ENCODE assay signal across 22 mouse cellular contexts in genomic region chr14:31011588-31011987, GRCm38 (mm10). TPM values are rescaled to one million over a fixed set of nuclear protein-coding genes. Genes with fewer than 3 reads are reported as not detected.
A peak's percentile ranks its signal among the peaks of the same experiment; 100 is the strongest.
DNase-seq lines count a peak whose midpoint lies in the region; TF ChIP-seq lines count a peak whose summit lies in the region.
"Had no signal": no experiment of that assay in that cellular context is flagged by ENCODE, and none has a peak within 500 bp of the region (broad histone marks: within the 10 kb centered on the region; RNA-seq: fewer than 3 reads in every experiment).

No protein-coding gene starts in this region.

- H3K9ac ChIP-seq in CH12.LX (ENCODE audit: insufficient read depth, low read depth): no peak overlapping the region
- H3K9ac ChIP-seq: forebrain, embryonic 13.5 days; heart, embryonic 13.5 days; hindbrain, embryonic 12.5 days; hindbrain, embryonic 15.5 days had no signal

- H3K36me3 ChIP-seq in CH12.LX (replicated peaks in 1 of 2; ENCODE audit: control insufficient read depth in 1 of 2, insufficient read depth in 1 of 2, low read length in 1 of 2): peaks cover 60 to 88% of the 10 kb centered on the region in 2 experiments
- H3K36me3 ChIP-seq in heart, embryonic 10.5 days: peaks cover 95% of the 10 kb centered on the region

- no peaks in the 10 kb centered on the region for H3K9me3 ChIP-seq in CH12.LX (replicated peaks; ENCODE audit: low read length)
- no peaks in the 10 kb centered on the region for H3K9me3 ChIP-seq in heart, embryonic 10.5 days
- H3K9me3 ChIP-seq: forebrain, embryonic 10.5 days; forebrain, embryonic 13.5 days; heart, embryonic 13.5 days; hindbrain, embryonic 12.5 days; hindbrain, embryonic 15.5 days had no signal

- TF ChIP-seq POLR2A in CH12.LX (IDR thresholded peaks at IDR 0.05; ENCODE audit: low read depth, low read length): peak; percentile 42; the same call in 1 of the 2 replicates

- WGBS in heart, embryonic 10.5 days: 90% methylated on average over 3 of the region's 3 CpGs

- no peak for TF ChIP-seq RAD21 in CH12.LX (IDR thresholded peaks at IDR 0.05; ENCODE audit: low read depth, low read length)

- in situ Hi-C loops in CH12.LX (cut with MboI; ENCODE audit: low pct_ligation_motif_present, low pct_unique_long_range_greater_than_20kb, low sequenced_read_pairs): no loop called here

- H3K27ac ChIP-seq in CH12.LX (ENCODE audit: insufficient read depth, low read depth): no peak overlapping the region
- no peak overlapping the region for H3K27ac ChIP-seq in heart, embryonic 10.5 days
- H3K27ac ChIP-seq: forebrain, embryonic 10.5 days; forebrain, embryonic 13.5 days; heart, embryonic 13.5 days; hindbrain, embryonic 12.5 days; hindbrain, embryonic 15.5 days had no signal

- no peak overlapping the region for H3K4me3 ChIP-seq in CH12.LX (replicated peaks in 1 of 3; ENCODE audit: low read depth in 2 of 3, low read length in 2 of 3, poor library complexity in 1 of 3)
- no peak overlapping the region for H3K4me3 ChIP-seq in heart, embryonic 10.5 days
- H3K4me3 ChIP-seq: forebrain, embryonic 10.5 days; forebrain, embryonic 13.5 days; heart, embryonic 13.5 days; hindbrain, embryonic 12.5 days; hindbrain, embryonic 15.5 days had no signal

- DNase-seq in layer of hippocampus, adult 9-11 months: peak; percentile 24
- DNase-seq in layer of hippocampus, postnatal 10 days (ENCODE audit: low spot score in 2 of 2): no peak
- DNase-seq in 416B (ENCODE audit: low read depth): peak; percentile 39
- DNase-seq in CH12.LX (ENCODE audit: extremely low read depth): no peak
- DNase-seq in brain, adult 2 months (ENCODE audit: low read depth, low spot score): peak; percentile 50
- no peak for DNase-seq in retina, postnatal 1 day
- DNase-seq in heart, embryonic 10.5 days (ENCODE audit: low spot score): no peak
- DNase-seq: adrenal gland, adult 8-10 months; adrenal gland, postnatal 25 days; cerebellum, adult 18-20 months; cerebellum, adult 9-10 months; cerebellum, postnatal 25 days; embryo, embryonic 11 days; gastrocnemius, postnatal 25 days; heart, adult 18-20 months; heart, postnatal 14 days; heart, postnatal 4 days had no signal

- no peak for TF ChIP-seq CTCF in CH12.LX (conservative IDR thresholded peaks at IDR 0.05 in 1 of 2, IDR thresholded peaks at IDR 0.05 in 1 of 2; ENCODE audit: low read depth in 2 of 2, low read length in 2 of 2)

- TF ChIP-seq EP300 in CH12.LX (IDR thresholded peaks at IDR 0.05; ENCODE audit: low read length): no peak

- peaks cover 20% of the 10 kb centered on the region for H3K79me2 ChIP-seq in CH12.LX (replicated peaks; ENCODE audit: control insufficient read depth, extremely low read depth, insufficient read depth, poor library complexity, severe bottlenecking)

- H3K4me2 ChIP-seq in CH12.LX (ENCODE audit: insufficient read depth, low read depth, poor library complexity, severe bottlenecking): no peak overlapping the region
- H3K4me2 ChIP-seq: forebrain, embryonic 13.5 days; heart, embryonic 13.5 days; hindbrain, embryonic 12.5 days; hindbrain, embryonic 15.5 days had no signal

- dilution Hi-C loops in CH12.LX (cut with MboI; ENCODE audit: extremely low pct_ligation_motif_present, extremely low pct_unique_long_range_greater_than_20kb, low sequenced_read_pairs): no loop called here

- no peaks in the 10 kb centered on the region for H3K27me3 ChIP-seq in CH12.LX (replicated peaks)
- no peaks in the 10 kb centered on the region for H3K27me3 ChIP-seq in heart, embryonic 10.5 days (ENCODE audit: insufficient read depth, poor library complexity, severe bottlenecking)
- H3K27me3 ChIP-seq: forebrain, embryonic 13.5 days; heart, embryonic 13.5 days; hindbrain, embryonic 12.5 days; hindbrain, embryonic 15.5 days had no signal

- H3K4me1 ChIP-seq in CH12.LX (ENCODE audit: control insufficient read depth in 1 of 2, insufficient read depth in 2 of 2): peaks cover 7 to 27% of the 10 kb centered on the region in 2 experiments
- no peaks in the 10 kb centered on the region for H3K4me1 ChIP-seq in heart, embryonic 10.5 days
- H3K4me1 ChIP-seq: forebrain, embryonic 13.5 days; hindbrain, embryonic 12.5 days; hindbrain, embryonic 15.5 days had no signal

TF ChIP-seq in CH12.LX, 34 proteins besides CTCF, POLR2A, EP300 and RAD21:
- TF ChIP-seq NELFE (IDR thresholded peaks at IDR 0.05; ENCODE audit: low read depth, low read length) (peak; percentile 36; the same call in 1 of the 2 replicates), JUN (IDR thresholded peaks at IDR 0.05; ENCODE audit: insufficient read depth, low read depth, low read length) (no peak), ZMIZ1 (IDR thresholded peaks at IDR 0.05; ENCODE audit: low read depth, low read length) (0 out of 2 replicates have a peak, but pooled peaks have one; percentile 2), CHD2 (IDR thresholded peaks at IDR 0.05; ENCODE audit: low read length) (peak; percentile 9; the same call in 1 of the 2 replicates), TBP (conservative IDR thresholded peaks at IDR 0.05; ENCODE audit: low read depth, low read length) (no peak), POLR2AphosphoS2 (IDR thresholded peaks at IDR 0.05; ENCODE audit: low read depth, low read length) (peak; percentile 87)

RNA-seq across cellular contexts. Expression of gene Pbrm1, which starts 7.3 kb away (rescaled TPM):
- 10 to 100 TPM; 71.0 to 71.2 TPM for total RNA-seq in layer of hippocampus, postnatal 10 days (2021)
- total RNA-seq in CH12.LX (2012; rRNA removed) (20.4 and 25.6 TPM in 2 replicates), CH12.LX (2014; rRNA removed) (22.6 and 24.6 TPM in 2 replicates)
- 22.5 and 28.8 TPM in 2 replicates for polyA plus RNA-seq in CH12.LX (2012; ENCODE audit: insufficient read length, low read depth)
- 121 and 132 TPM in 2 replicates for polyA plus RNA-seq in heart, embryonic 10.5 days (2016; fragmentation: Nextera tagmentation; extraction: Ambion mirVana)

RNA-seq across cellular contexts. Expression of gene Gnl3, which starts 7.4 kb away (rescaled TPM):
- 10 to 100 TPM; 54.4 to 66.8 TPM for total RNA-seq in layer of hippocampus, postnatal 10 days (2021)
- total RNA-seq in CH12.LX (2012; rRNA removed) (136 and 207 TPM in 2 replicates), CH12.LX (2014; rRNA removed) (321 and 385 TPM in 2 replicates)
- polyA plus RNA-seq in CH12.LX (2012; ENCODE audit: insufficient read length, low read depth): 364 and 365 TPM in 2 replicates
- 85.5 and 133 TPM in 2 replicates for polyA plus RNA-seq in heart, embryonic 10.5 days (2016; fragmentation: Nextera tagmentation; extraction: Ambion mirVana)

RNA-seq across cellular contexts. Expression of gene Spcs1, which starts 10.1 kb away (rescaled TPM):
- 100 to 1,000 TPM; 177 to 186 TPM for total RNA-seq in layer of hippocampus, postnatal 10 days (2021)
- 150 and 179 TPM in 2 replicates for total RNA-seq in CH12.LX (2012; rRNA removed)
- total RNA-seq in CH12.LX (2014; rRNA removed): 344 and 351 TPM in 2 replicates
- polyA plus RNA-seq in CH12.LX (2012; ENCODE audit: insufficient read length, low read depth): 176 and 181 TPM in 2 replicates
- polyA plus RNA-seq in heart, embryonic 10.5 days (2016; fragmentation: Nextera tagmentation; extraction: Ambion mirVana): 290 and 338 TPM in 2 replicates

RNA-seq across cellular contexts. Expression of gene Glt8d1, which starts 10.4 kb away (rescaled TPM):
- total RNA-seq in layer of hippocampus, postnatal 10 days (2021): 10 to 100 TPM; 33.8 to 37.7 TPM
- total RNA-seq in CH12.LX (2012; rRNA removed) (12.6 and 13.8 TPM in 2 replicates), CH12.LX (2014; rRNA removed) (22.5 and 24.9 TPM in 2 replicates)
- 11.1 and 11.7 TPM in 2 replicates for polyA plus RNA-seq in CH12.LX (2012; ENCODE audit: insufficient read length, low read depth)
- 41.2 and 46.7 TPM in 2 replicates for polyA plus RNA-seq in heart, embryonic 10.5 days (2016; fragmentation: Nextera tagmentation; extraction: Ambion mirVana)

Comparison
In these comparisons a context has a peak if more than half of its experiments do, and no peak if none do; other contexts are left out.
1. DNase-seq: peak in layer of hippocampus, adult 9-11 months (single experiment), 416B (single experiment) and brain, adult 2 months (single experiment); none in layer of hippocampus, postnatal 10 days (0 of 2), CH12.LX (single experiment), retina, postnatal 1 day (single experiment) and heart, embryonic 10.5 days (single experiment).